In genomic region chr16:93683508-93684236, GRCm38 (mm10) we compare ENCODE assay signal across 9 mouse cellular contexts. TPM values are rescaled to one million over a fixed set of nuclear protein-coding genes. Genes with fewer than 3 reads are reported as not detected.
DNase-seq lines count a peak whose midpoint lies in the region; ATAC-seq and TF ChIP-seq lines count a peak whose summit lies in the region.
"Had no signal": no experiment of that assay in that cellular context is flagged by ENCODE, and none has a peak within 500 bp of the region (broad histone marks: within the 10 kb centered on the region; RNA-seq: fewer than 3 reads in every experiment).

No protein-coding gene starts in this region.

- TF ChIP-seq CTCF in ES-Bruce4 (IDR thresholded peaks at IDR 0.05; ENCODE audit: low read depth, low read length), result no peak

- no peak for TF ChIP-seq POLR2A in ES-Bruce4 (IDR thresholded peaks at IDR 0.05; ENCODE audit: insufficient read depth, low read length)

- H3K9me3 ChIP-seq in ES-Bruce4 (replicated peaks; ENCODE audit: control insufficient read depth, insufficient read depth, low read length, poor library complexity, severe bottlenecking), result no peaks in the 10 kb centered on the region
- H3K9me3 ChIP-seq in embryonic facial prominence, embryonic 11.5 days (replicated peaks; ENCODE audit: control insufficient read depth, low read length), result no peaks in the 10 kb centered on the region
- no peaks in the 10 kb centered on the region for H3K9me3 ChIP-seq in kidney, embryonic 16.5 days (ENCODE audit: low read length)
- no peaks in the 10 kb centered on the region for H3K9me3 ChIP-seq in stomach, embryonic 14.5 days (ENCODE audit: control insufficient read depth, low read depth, low read length)

- peaks cover 4% of the 10 kb centered on the region for H3K4me1 ChIP-seq in ES-Bruce4 (ENCODE audit: control insufficient read depth, insufficient read depth, low read length)
- H3K4me1 ChIP-seq in embryonic facial prominence, embryonic 11.5 days (ENCODE audit: control insufficient read depth, insufficient read depth, low read length), result no peaks in the 10 kb centered on the region
- H3K4me1 ChIP-seq in kidney, embryonic 16.5 days (ENCODE audit: insufficient read depth, low read length), result peaks cover 16% of the 10 kb centered on the region
- peaks cover 10% of the 10 kb centered on the region; the same call in 1 of the 2 replicates for H3K4me1 ChIP-seq in stomach, embryonic 14.5 days (ENCODE audit: control insufficient read depth, insufficient read depth, low read length)

- DNase-seq in cerebellum, postnatal 25 days, result peak; percentile 23 to 48
- DNase-seq in cerebellum, adult 11-12 months, result no peak
- DNase-seq in embryonic facial prominence, embryonic 11.5 days (ENCODE audit: low spot score), result peak; percentile 18
- peak; percentile 8 for DNase-seq in heart, adult 8-10 months (ENCODE audit: low spot score)
- peak; percentile 32 for DNase-seq in lung, postnatal 36 days

- no peaks in the 10 kb centered on the region for H3K36me3 ChIP-seq in ES-Bruce4 (ENCODE audit: control insufficient read depth, insufficient read depth, low read length, poor library complexity, severe bottlenecking)
- H3K36me3 ChIP-seq in embryonic facial prominence, embryonic 11.5 days (replicated peaks; ENCODE audit: control insufficient read depth, insufficient read depth, low read depth, low read length), result no peaks in the 10 kb centered on the region
- H3K36me3 ChIP-seq in kidney, embryonic 16.5 days (ENCODE audit: insufficient read depth, low read length), result no peaks in the 10 kb centered on the region
- H3K36me3 ChIP-seq in stomach, embryonic 14.5 days (ENCODE audit: control insufficient read depth, insufficient read depth, low read length), result no peaks in the 10 kb centered on the region

- H3K9ac ChIP-seq in ES-Bruce4 (ENCODE audit: low read depth, poor library complexity, severe bottlenecking), result peak overlapping the region; percentile 50
- H3K9ac ChIP-seq in embryonic facial prominence, embryonic 11.5 days (replicated peaks; ENCODE audit: low read length), result peak overlapping the region; percentile 32; the same call in 1 of the 2 replicates
- H3K9ac ChIP-seq in kidney, embryonic 16.5 days (replicated peaks; ENCODE audit: low read length), result peak overlapping the region; percentile 67
- peak overlapping the region; percentile 19; the same call in 1 of the 2 replicates for H3K9ac ChIP-seq in stomach, embryonic 14.5 days (replicated peaks; ENCODE audit: low read depth, low read length)

- H3K27me3 ChIP-seq in ES-Bruce4 (ENCODE audit: control insufficient read depth, insufficient read depth, low read length, poor library complexity, severe bottlenecking), result peaks cover 2% of the 10 kb centered on the region; the same call in 1 of the 2 replicates
- H3K27me3 ChIP-seq in embryonic facial prominence, embryonic 11.5 days (ENCODE audit: control insufficient read depth, insufficient read depth, low read length), result peaks cover 30% of the 10 kb centered on the region
- H3K27me3 ChIP-seq in kidney, embryonic 16.5 days (ENCODE audit: insufficient read depth, low read length), result peaks cover 38% of the 10 kb centered on the region
- H3K27me3 ChIP-seq in stomach, embryonic 14.5 days (ENCODE audit: control insufficient read depth, insufficient read depth, low read length), result peaks cover 11% of the 10 kb centered on the region; the same call in 1 of the 2 replicates

- H3K4me2 ChIP-seq in embryonic facial prominence, embryonic 11.5 days (ENCODE audit: low read depth, low read length), result peak overlapping the region; percentile 72
- peak overlapping the region; percentile 97 for H3K4me2 ChIP-seq in kidney, embryonic 16.5 days (replicated peaks; ENCODE audit: low read depth, low read length)
- H3K4me2 ChIP-seq in stomach, embryonic 14.5 days (replicated peaks; ENCODE audit: low read depth, low read length), result peak overlapping the region; percentile 85

- H3K27ac ChIP-seq in ES-Bruce4 (ENCODE audit: insufficient read depth, low read length), result no peak overlapping the region
- no peak overlapping the region for H3K27ac ChIP-seq in embryonic facial prominence, embryonic 11.5 days (replicated peaks; ENCODE audit: low read depth, low read length)
- H3K27ac ChIP-seq in kidney, embryonic 16.5 days (ENCODE audit: low read length), result no peak overlapping the region
- H3K27ac ChIP-seq in stomach, embryonic 14.5 days (ENCODE audit: low read length), result no peak overlapping the region

- H3K4me3 ChIP-seq in ES-Bruce4 (ENCODE audit: low read depth, low read length), result peak overlapping the region; percentile 69
- peak overlapping the region; percentile 38 for H3K4me3 ChIP-seq in embryonic facial prominence, embryonic 11.5 days (ENCODE audit: low read depth, low read length)
- H3K4me3 ChIP-seq in kidney, embryonic 16.5 days (ENCODE audit: low read length), result peak overlapping the region; percentile 59
- H3K4me3 ChIP-seq in stomach, embryonic 14.5 days (ENCODE audit: low read depth, low read length), result peak overlapping the region; percentile 39

- no peak for TF ChIP-seq EP300 in ES-Bruce4 (IDR thresholded peaks at IDR 0.05; ENCODE audit: insufficient read depth, low read depth, low read length)

- ATAC-seq in embryonic facial prominence, embryonic 11.5 days (replicated peaks; ENCODE audit: insufficient number of reproducible peaks, low FRiP score, low TSS enrichment, low read depth), result no peak
- peak; percentile 21; the same call in 1 of the 2 replicates for ATAC-seq in kidney, embryonic 16.5 days (ENCODE audit: low FRiP score, low TSS enrichment)
- 0 out of 2 replicates have a peak, but pooled peaks have one; percentile 5 for ATAC-seq in stomach, embryonic 14.5 days (ENCODE audit: insufficient number of reproducible peaks, insufficient read depth, low FRiP score, low read depth)

- WGBS in embryonic facial prominence, embryonic 11.5 days, result under 1% methylated on average over 53 of the region's 53 CpGs
- 1% methylated on average over 53 of the region's 53 CpGs for WGBS in kidney, embryonic 16.5 days
- 1% methylated on average over 53 of the region's 53 CpGs for WGBS in stomach, embryonic 14.5 days

RNA-seq across cellular contexts. Expression of gene Cbr3, which starts 0.7 kb away (rescaled TPM):
- polyA plus RNA-seq in ES-Bruce4 (2011; ENCODE audit: insufficient read depth, insufficient read length, low read depth, missing spikeins), result 7.0 and 9.3 TPM in 2 replicates
- 1.0 and 1.2 TPM in 2 replicates for polyA plus RNA-seq in embryonic facial prominence, embryonic 11.5 days (2014; fragmentation: Nextera tagmentation; extraction: Ambion mirVana)
- total RNA-seq in heart, adult 8-10 months (2022), result 1 to 10 TPM; 1.4 to 3.2 (median 2.4) TPM
- polyA plus RNA-seq in kidney, embryonic 16.5 days (2015; fragmentation: Nextera tagmentation; extraction: Ambion mirVana), result 7.6 and 8.6 TPM in 2 replicates
- 13.8 and 15.1 TPM in 2 replicates for polyA plus RNA-seq in stomach, embryonic 14.5 days (2014; fragmentation: Nextera tagmentation; extraction: Ambion mirVana)
- total RNA-seq: hematopoietic stem cell, adult 5-6 weeks had no signal

RNA-seq across cellular contexts. Expression of gene Dop1b, which starts 28.0 kb away (rescaled TPM):
- polyA plus RNA-seq in ES-Bruce4 (2011; ENCODE audit: insufficient read depth, insufficient read length, low read depth, missing spikeins), result 16.9 and 17.4 TPM in 2 replicates
- 5.7 and 7.9 TPM in 2 replicates for polyA plus RNA-seq in embryonic facial prominence, embryonic 11.5 days (2014; fragmentation: Nextera tagmentation; extraction: Ambion mirVana)
- 10 to 100 TPM; 16.6 to 19.7 (median 16.8) TPM for total RNA-seq in heart, adult 8-10 months (2022)
- polyA plus RNA-seq in kidney, embryonic 16.5 days (2015; fragmentation: Nextera tagmentation; extraction: Ambion mirVana), result 30.1 and 35.0 TPM in 2 replicates
- polyA plus RNA-seq in stomach, embryonic 14.5 days (2014; fragmentation: Nextera tagmentation; extraction: Ambion mirVana), result 20.4 and 24.7 TPM in 2 replicates

RNA-seq across cellular contexts. Expression of gene Gm5678, which starts 55.8 kb away (rescaled TPM):
- polyA plus RNA-seq in ES-Bruce4 (2011; ENCODE audit: insufficient read depth, insufficient read length, low read depth, missing spikeins), result not detected in 2 replicates
- polyA plus RNA-seq in embryonic facial prominence, embryonic 11.5 days (2014; fragmentation: Nextera tagmentation; extraction: Ambion mirVana), result not detected in 2 replicates
- 1 to 10 TPM; 1.2 to 2.0 (median 1.5) TPM for total RNA-seq in heart, adult 8-10 months (2022)
- polyA plus RNA-seq in kidney, embryonic 16.5 days (2015; fragmentation: Nextera tagmentation; extraction: Ambion mirVana), result not detected in 2 replicates
- not detected in 2 replicates for polyA plus RNA-seq in stomach, embryonic 14.5 days (2014; fragmentation: Nextera tagmentation; extraction: Ambion mirVana)
- total RNA-seq: hematopoietic stem cell, adult 5-6 weeks had no signal
